Mouse (Mus musculus): ENCODE data around the gene Ttf1.

- TF ChIP-seq CTCF (IDR thresholded peaks at IDR 0.05; ENCODE audit: control insufficient read depth, insufficient read depth, low read length) = no peak
- TF ChIP-seq POLR2A (IDR thresholded peaks at IDR 0.05; ENCODE audit: borderline replicate concordance, control insufficient read depth, low read depth, low read length) = no peak
Observed at GRCm38 (mm10) chr2:29051932-29052331, 8.1 kb upstream of the Ttf1 start.
